Mouse (Mus musculus): ENCODE measurements at regions not wholly inside any gene's neighbourhood (a gene's known extent, or its start where the extent isn't known, plus 50 kb on each side); places are given as distances from the start of the nearest gene placed in this dataset.

DNA sequence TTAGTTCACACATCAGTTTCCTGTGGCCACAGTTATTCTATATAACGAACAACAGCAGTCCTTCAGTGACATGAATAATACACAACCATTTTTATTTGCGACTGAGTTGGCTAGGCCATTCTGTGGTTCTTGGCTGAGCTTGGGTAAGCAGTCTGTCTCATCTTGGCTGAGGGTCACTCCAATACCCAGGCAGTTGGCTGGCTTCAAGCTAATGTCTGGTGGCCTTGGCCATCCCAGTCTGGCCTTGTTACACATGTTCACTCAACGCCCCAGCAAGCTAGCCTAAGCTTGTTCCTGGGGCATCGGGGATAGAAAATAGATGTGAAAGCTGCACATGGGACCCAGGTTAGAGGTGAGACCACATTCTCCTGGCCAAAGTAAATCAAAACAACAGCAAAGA, 175.5 kb upstream of the Serpine2 start:
- DNase-seq (ENCODE audit: low spot score): no peak
- WGBS: 89% methylated on average over 4 of the region's 4 CpGs

DNA sequence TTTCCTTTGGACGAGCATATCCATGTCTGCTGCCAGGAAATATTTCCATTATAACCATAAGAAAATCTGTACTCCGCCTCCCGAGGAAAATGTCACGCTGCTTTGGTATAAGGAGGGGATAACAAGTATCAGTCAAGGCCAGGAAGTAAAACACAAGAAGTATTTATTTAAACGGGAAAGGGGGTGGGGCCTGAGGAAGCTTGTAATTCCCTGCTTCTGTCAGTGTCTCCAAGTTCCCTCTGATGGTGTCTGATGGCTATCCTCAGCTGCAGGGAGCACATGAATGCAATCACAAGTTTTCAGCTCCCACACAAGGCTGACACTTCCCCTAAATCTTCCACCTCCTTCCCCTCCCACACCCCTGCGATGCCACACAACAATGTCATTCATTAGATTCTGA, 172.5 kb upstream of the Serpine2 start:
- Histone ChIP-seq H3K27ac (ENCODE audit: low read length) (no peak overlapping the region), H3K36me3 (ENCODE audit: insufficient read depth, low read length) (no peaks in the 10 kb centered on the region), H3K27me3 (replicated peaks; ENCODE audit: insufficient read depth, low read length) (no peaks in the 10 kb centered on the region), H3K4me2 (replicated peaks; ENCODE audit: low read depth, low read length) (no peak overlapping the region), H3K9ac (replicated peaks; ENCODE audit: low read depth) (no peak overlapping the region), H3K4me1 (ENCODE audit: insufficient read depth, low read depth, low read length) (no peaks in the 10 kb centered on the region), H3K4me3 (ENCODE audit: low read depth, low read length) (no peak overlapping the region), H3K9me3 (ENCODE audit: low read length) (no peaks in the 10 kb centered on the region)
- DNase-seq (ENCODE audit: low spot score) (peak; percentile 54), ATAC-seq (peak; percentile 46; the same call in 1 of the 2 replicates)
- WGBS: 18% methylated on average over 6 of the region's 6 CpGs
- TF ChIP-seq CTCF (IDR thresholded peaks at IDR 0.05) (no peak), EP300 (IDR thresholded peaks at IDR 0.05) (peak; percentile 34; the same call in 1 of the 2 replicates)

More for the DNA sequence above, 175.5 kb upstream of the Serpine2 start:
- no peak overlapping the region for H3K4me2 ChIP-seq (replicated peaks; ENCODE audit: low read depth, low read length)
- no peak for ATAC-seq
- no peak overlapping the region for H3K4me3 ChIP-seq (ENCODE audit: low read depth, low read length)
- TF ChIP-seq EP300 (IDR thresholded peaks at IDR 0.05) (no peak), CTCF (IDR thresholded peaks at IDR 0.05) (no peak)
- H3K4me1 ChIP-seq (ENCODE audit: insufficient read depth, low read depth, low read length): no peaks in the 10 kb centered on the region
- H3K9me3 ChIP-seq (ENCODE audit: low read length): no peaks in the 10 kb centered on the region
- no peaks in the 10 kb centered on the region for H3K27me3 ChIP-seq (replicated peaks; ENCODE audit: insufficient read depth, low read length)
- H3K27ac ChIP-seq (ENCODE audit: low read length): no peak overlapping the region
- no peak overlapping the region for H3K9ac ChIP-seq (replicated peaks; ENCODE audit: low read depth)
- H3K36me3 ChIP-seq (ENCODE audit: insufficient read depth, low read length): no peaks in the 10 kb centered on the region

GRCm38 (mm10) chr1:80033121-80033520, 172.1 kb upstream of the Serpine2 start:
- H3K9me3 ChIP-seq (ENCODE audit: low read length): no peaks in the 10 kb centered on the region
- H3K27ac ChIP-seq (ENCODE audit: low read length): no peak overlapping the region
- no peak for DNase-seq (ENCODE audit: low spot score)
- ATAC-seq: no peak
- H3K4me3 ChIP-seq (ENCODE audit: low read depth, low read length): no peak overlapping the region
- H3K36me3 ChIP-seq (ENCODE audit: insufficient read depth, low read length): no peaks in the 10 kb centered on the region
- H3K27me3 ChIP-seq (replicated peaks; ENCODE audit: insufficient read depth, low read length): no peaks in the 10 kb centered on the region
- no peak overlapping the region for H3K9ac ChIP-seq (replicated peaks; ENCODE audit: low read depth)
- H3K4me2 ChIP-seq (replicated peaks; ENCODE audit: low read depth, low read length): no peak overlapping the region
- TF ChIP-seq EP300 (IDR thresholded peaks at IDR 0.05) (no peak), CTCF (IDR thresholded peaks at IDR 0.05) (no peak)
- WGBS: 42% methylated on average over 2 of the region's 2 CpGs
- H3K4me1 ChIP-seq (ENCODE audit: insufficient read depth, low read depth, low read length): no peaks in the 10 kb centered on the region

GRCm38 (mm10) chr1:80032464-80032863, 171.5 kb upstream of the Serpine2 start:
- H3K36me3 ChIP-seq (ENCODE audit: insufficient read depth, low read length): no peaks in the 10 kb centered on the region
- no peaks in the 10 kb centered on the region for H3K27me3 ChIP-seq (replicated peaks; ENCODE audit: insufficient read depth, low read length)
- H3K4me1 ChIP-seq (ENCODE audit: insufficient read depth, low read depth, low read length): no peaks in the 10 kb centered on the region
- no peak overlapping the region for H3K4me2 ChIP-seq (replicated peaks; ENCODE audit: low read depth, low read length)
- ATAC-seq: no peak
- H3K27ac ChIP-seq (ENCODE audit: low read length): no peak overlapping the region
- no peak for DNase-seq (ENCODE audit: low spot score)
- no peak overlapping the region for H3K4me3 ChIP-seq (ENCODE audit: low read depth, low read length)
- no peak overlapping the region for H3K9ac ChIP-seq (replicated peaks; ENCODE audit: low read depth)
- no peaks in the 10 kb centered on the region for H3K9me3 ChIP-seq (ENCODE audit: low read length)
- TF ChIP-seq EP300 (IDR thresholded peaks at IDR 0.05) (no peak), CTCF (IDR thresholded peaks at IDR 0.05) (no peak)

GRCm38 (mm10) chr1:80030635-80031034, 169.7 kb upstream of the Serpine2 start:
- ATAC-seq (no peak), DNase-seq (ENCODE audit: low spot score) (no peak)
- H3K9ac ChIP-seq (replicated peaks; ENCODE audit: low read depth): no peak overlapping the region
- H3K4me3 ChIP-seq (ENCODE audit: low read depth, low read length): no peak overlapping the region
- no peak overlapping the region for H3K27ac ChIP-seq (ENCODE audit: low read length)
- no peak overlapping the region for H3K4me2 ChIP-seq (replicated peaks; ENCODE audit: low read depth, low read length)
- H3K9me3 ChIP-seq (ENCODE audit: low read length): no peaks in the 10 kb centered on the region
- WGBS: 77% methylated on average over 1 of the region's 1 CpGs
- H3K4me1 ChIP-seq (ENCODE audit: insufficient read depth, low read depth, low read length): no peaks in the 10 kb centered on the region
- H3K36me3 ChIP-seq (ENCODE audit: insufficient read depth, low read length): no peaks in the 10 kb centered on the region
- H3K27me3 ChIP-seq (replicated peaks; ENCODE audit: insufficient read depth, low read length): no peaks in the 10 kb centered on the region
- TF ChIP-seq CTCF (IDR thresholded peaks at IDR 0.05): no peak
- TF ChIP-seq EP300 (IDR thresholded peaks at IDR 0.05): no peak

DNA sequence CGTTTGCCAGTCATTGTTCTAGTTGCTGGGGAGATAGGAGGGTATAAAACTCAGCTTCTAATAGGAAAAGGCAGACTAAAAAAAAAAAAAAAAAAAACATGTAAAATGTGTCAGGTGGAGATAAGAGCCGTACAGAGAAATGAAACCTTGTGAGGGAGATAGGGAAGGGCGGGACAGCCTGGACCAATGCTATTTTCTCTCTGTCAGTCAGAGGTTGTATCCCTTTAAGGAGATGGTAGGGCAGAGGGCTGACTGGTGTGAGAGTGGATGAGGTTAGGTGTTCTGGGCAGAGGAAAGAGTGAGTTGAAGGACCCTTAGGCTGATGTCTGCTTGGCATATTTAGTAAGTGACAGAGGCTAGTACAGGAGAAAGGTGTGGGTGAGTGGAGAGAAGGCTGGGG, 169.2 kb upstream of the Serpine2 start:
- Histone ChIP-seq H3K9me3 (ENCODE audit: low read length) (no peaks in the 10 kb centered on the region), H3K4me2 (replicated peaks; ENCODE audit: low read depth, low read length) (no peak overlapping the region), H3K4me3 (ENCODE audit: low read depth, low read length) (no peak overlapping the region), H3K4me1 (ENCODE audit: insufficient read depth, low read depth, low read length) (no peaks in the 10 kb centered on the region), H3K36me3 (ENCODE audit: insufficient read depth, low read length) (no peaks in the 10 kb centered on the region), H3K9ac (replicated peaks; ENCODE audit: low read depth) (no peak overlapping the region), H3K27ac (ENCODE audit: low read length) (no peak overlapping the region), H3K27me3 (replicated peaks; ENCODE audit: insufficient read depth, low read length) (no peaks in the 10 kb centered on the region)
- ATAC-seq (no peak), DNase-seq (ENCODE audit: low spot score) (no peak)
- WGBS: 68% methylated on average over 3 of the region's 3 CpGs
- TF ChIP-seq EP300 (IDR thresholded peaks at IDR 0.05): no peak
- TF ChIP-seq CTCF (IDR thresholded peaks at IDR 0.05): no peak
